Mouse (Mus musculus): Measurements from ENCODE around the gene Tbxas1. TPM values are rescaled to one million over a fixed set of nuclear protein-coding genes. Genes with fewer than 3 reads are reported as not detected.
A peak's percentile ranks its signal among the peaks of the same experiment; 100 is the strongest.

The Tbxas1 gene
- polyA plus RNA-seq, 1 experiment from 2014 or later: 2.0 TPM

- WGBS: 37% methylated on average over 12 of the region's 12 CpGs
- Histone ChIP-seq H3K4me3 (ENCODE audit: low read depth, low read length) (no peak overlapping the region), H3K27ac (replicated peaks) (peak overlapping the region; percentile 30; the same call in 1 of the 2 replicates), H3K4me1 (replicated peaks; ENCODE audit: control insufficient read depth, insufficient read depth) (no peaks in the 10 kb centered on the region), H3K4me2 (replicated peaks; ENCODE audit: low read depth) (no peak overlapping the region), H3K27me3 (ENCODE audit: control insufficient read depth, insufficient read depth, low read length) (no peaks in the 10 kb centered on the region), H3K36me3 (ENCODE audit: control insufficient read depth, insufficient read depth, low read length) (no peaks in the 10 kb centered on the region), H3K9me3 (ENCODE audit: control insufficient read depth, low read length) (no peaks in the 10 kb centered on the region), H3K9ac (ENCODE audit: low read length) (no peak overlapping the region)
- ATAC-seq (ENCODE audit: low FRiP score, low TSS enrichment) (no peak), DNase-seq (ENCODE audit: low spot score) (no peak)
- TF ChIP-seq EP300 (optimal IDR thresholded peaks at IDR 0.05) (no peak), CTCF (IDR thresholded peaks at IDR 0.05; ENCODE audit: low read depth) (no peak)
Measured at GRCm38 (mm10) chr6:39059547-39060497, 184.6 kb downstream of the Tbxas1 start.

GRCm38 (mm10) chr6:39061180-39061579 lies 186.0 kb downstream of the Tbxas1 start:
- DNase-seq (ENCODE audit: low spot score): no peak
- H3K27ac ChIP-seq (replicated peaks): no peak overlapping the region
- no peaks in the 10 kb centered on the region for H3K27me3 ChIP-seq (ENCODE audit: control insufficient read depth, insufficient read depth, low read length)
- no peak overlapping the region for H3K9ac ChIP-seq (ENCODE audit: low read length)
- H3K4me3 ChIP-seq (ENCODE audit: low read depth, low read length): no peak overlapping the region
- H3K9me3 ChIP-seq (ENCODE audit: control insufficient read depth, low read length): no peaks in the 10 kb centered on the region
- no peaks in the 10 kb centered on the region for H3K36me3 ChIP-seq (ENCODE audit: control insufficient read depth, insufficient read depth, low read length)
- TF ChIP-seq EP300 (optimal IDR thresholded peaks at IDR 0.05) (no peak), CTCF (IDR thresholded peaks at IDR 0.05; ENCODE audit: low read depth) (no peak)
- no peaks in the 10 kb centered on the region for H3K4me1 ChIP-seq (replicated peaks; ENCODE audit: control insufficient read depth, insufficient read depth)
- no peak overlapping the region for H3K4me2 ChIP-seq (replicated peaks; ENCODE audit: low read depth)
- ATAC-seq (ENCODE audit: low FRiP score, low TSS enrichment): no peak
- 30% methylated on average over 4 of the region's 4 CpGs for WGBS

GRCm38 (mm10) chr6:39063541-39063940 lies 188.3 kb downstream of the Tbxas1 start:
- WGBS: 66% methylated on average over 2 of the region's 2 CpGs
- no peak for ATAC-seq (ENCODE audit: low FRiP score, low TSS enrichment)
- no peaks in the 10 kb centered on the region for H3K27me3 ChIP-seq (ENCODE audit: control insufficient read depth, insufficient read depth, low read length)

GRCm38 (mm10) chr6:39066935-39067578 lies 191.9 kb downstream of the Tbxas1 start:
- no peak overlapping the region for H3K4me2 ChIP-seq (replicated peaks; ENCODE audit: low read depth)
- H3K27me3 ChIP-seq (ENCODE audit: control insufficient read depth, insufficient read depth, low read length): no peaks in the 10 kb centered on the region
- DNase-seq (ENCODE audit: low spot score) (peak; percentile 87), ATAC-seq (ENCODE audit: low FRiP score, low TSS enrichment) (peak; percentile 73)
- no peak overlapping the region for H3K27ac ChIP-seq (replicated peaks)
- H3K9ac ChIP-seq (ENCODE audit: low read length): no peak overlapping the region
- WGBS: 37% methylated on average over 12 of the region's 12 CpGs
- H3K9me3 ChIP-seq (ENCODE audit: control insufficient read depth, low read length): no peaks in the 10 kb centered on the region
- TF ChIP-seq EP300 (optimal IDR thresholded peaks at IDR 0.05) (no peak), CTCF (IDR thresholded peaks at IDR 0.05; ENCODE audit: low read depth) (peak; percentile 97)
- H3K4me1 ChIP-seq (replicated peaks; ENCODE audit: control insufficient read depth, insufficient read depth): no peaks in the 10 kb centered on the region
- no peaks in the 10 kb centered on the region for H3K36me3 ChIP-seq (ENCODE audit: control insufficient read depth, insufficient read depth, low read length)
- no peak overlapping the region for H3K4me3 ChIP-seq (ENCODE audit: low read depth, low read length)

More at GRCm38 (mm10) chr6:39063541-39063940, 188.3 kb downstream of the Tbxas1 start:
- H3K4me2 ChIP-seq (replicated peaks; ENCODE audit: low read depth): no peak overlapping the region
- TF ChIP-seq CTCF (IDR thresholded peaks at IDR 0.05; ENCODE audit: low read depth) (no peak), EP300 (optimal IDR thresholded peaks at IDR 0.05) (no peak)
- no peak overlapping the region for H3K27ac ChIP-seq (replicated peaks)
- no peaks in the 10 kb centered on the region for H3K36me3 ChIP-seq (ENCODE audit: control insufficient read depth, insufficient read depth, low read length)
- no peak overlapping the region for H3K9ac ChIP-seq (ENCODE audit: low read length)
- DNase-seq (ENCODE audit: low spot score): no peak
- no peaks in the 10 kb centered on the region for H3K4me1 ChIP-seq (replicated peaks; ENCODE audit: control insufficient read depth, insufficient read depth)
- no peaks in the 10 kb centered on the region for H3K9me3 ChIP-seq (ENCODE audit: control insufficient read depth, low read length)
- H3K4me3 ChIP-seq (ENCODE audit: low read depth, low read length): no peak overlapping the region

- no peaks in the 10 kb centered on the region for H3K9me3 ChIP-seq (ENCODE audit: control insufficient read depth, low read length)
- no peak overlapping the region for H3K4me3 ChIP-seq (ENCODE audit: low read depth, low read length)
- WGBS: 52% methylated on average over 5 of the region's 5 CpGs
- no peak overlapping the region for H3K27ac ChIP-seq (replicated peaks)
- DNase-seq (ENCODE audit: low spot score): no peak
- no peaks in the 10 kb centered on the region for H3K27me3 ChIP-seq (ENCODE audit: control insufficient read depth, insufficient read depth, low read length)
- no peaks in the 10 kb centered on the region for H3K4me1 ChIP-seq (replicated peaks; ENCODE audit: control insufficient read depth, insufficient read depth)
- no peaks in the 10 kb centered on the region for H3K36me3 ChIP-seq (ENCODE audit: control insufficient read depth, insufficient read depth, low read length)
- TF ChIP-seq CTCF (IDR thresholded peaks at IDR 0.05; ENCODE audit: low read depth) (no peak), EP300 (optimal IDR thresholded peaks at IDR 0.05) (no peak)
- no peak for ATAC-seq (ENCODE audit: low FRiP score, low TSS enrichment)
- H3K9ac ChIP-seq (ENCODE audit: low read length): 0 out of 2 replicates have a peak overlapping the region, but pooled peaks have one; percentile 13
- H3K4me2 ChIP-seq (replicated peaks; ENCODE audit: low read depth): no peak overlapping the region
Measured at GRCm38 (mm10) chr6:39072664-39073063, 197.5 kb downstream of the Tbxas1 start.
